Mouse (Mus musculus) embryo, embryonic 11.5 days (tissue): Measurements from ENCODE around the gene Fbxo31.
A peak's percentile ranks its signal among the peaks of the same experiment; 100 is the strongest.

Source experiments
- DNase-seq: peaks from one replicate; pipeline ENCODE4 v3.0.0-alpha.2; 2012; ENCODE audit warnings: low read depth, low spot score

The Fbxo31 gene

DNA sequence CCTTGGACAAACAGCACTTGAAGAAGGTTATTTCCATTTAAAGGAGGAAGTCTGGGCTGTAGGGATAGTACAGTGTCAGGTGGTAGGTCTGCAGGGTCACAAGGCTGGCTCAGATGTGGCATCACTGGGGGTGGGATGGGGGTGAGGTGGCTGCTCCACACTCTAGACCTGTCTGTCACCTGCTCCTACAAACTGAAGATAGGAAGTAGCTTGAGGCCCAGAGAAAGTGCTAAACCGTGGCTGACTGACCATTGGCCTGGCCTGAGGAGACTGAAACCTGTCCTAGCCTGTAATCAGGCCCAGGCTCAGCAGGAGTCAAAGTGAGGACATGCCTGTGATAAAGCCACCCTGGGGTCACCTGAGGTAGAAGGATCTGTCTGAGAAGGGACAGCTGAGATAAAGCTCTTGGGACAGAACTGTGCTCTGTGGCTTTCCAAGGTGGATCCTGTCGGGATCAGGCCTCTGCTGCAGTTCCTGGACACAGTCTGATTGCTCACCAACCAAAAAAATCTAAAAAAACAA, 10.7 kb upstream of the Fbxo31 start:
- no peak for DNase-seq

GRCm38 (mm10) chr8:121588750-121589149, 10.1 kb upstream of the Fbxo31 start:
- DNase-seq = no peak

GRCm38 (mm10) chr8:121585159-121585825, 6.7 kb upstream of the Fbxo31 start:
- peak; percentile 98 for DNase-seq

DNA sequence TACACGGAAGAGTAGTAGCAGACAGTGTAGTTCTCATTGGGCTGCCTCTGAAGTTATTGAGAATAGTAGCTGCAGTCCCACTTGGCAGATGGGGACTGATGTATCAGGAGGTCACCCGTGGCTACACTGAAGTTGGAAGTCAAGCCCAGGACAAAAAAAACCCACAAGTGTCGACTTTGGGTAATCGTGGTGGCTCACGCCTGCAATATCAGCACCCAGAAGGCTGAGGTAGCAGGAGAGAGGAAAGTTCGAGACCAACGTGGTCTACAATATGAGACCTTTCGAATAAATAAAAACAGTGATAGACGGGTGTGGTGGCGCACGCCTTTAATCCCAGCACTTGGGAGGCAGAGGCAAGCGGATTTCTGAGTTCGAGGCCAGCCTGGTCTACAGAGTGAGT, 6.1 kb upstream of the Fbxo31 start:
- DNase-seq = no peak

- DNase-seq = no peak
These were observed 5.0 kb upstream of the Fbxo31 start for GRCm38 (mm10) chr8:121583653-121584052.

GRCm38 (mm10) chr8:121580465-121580864, 1.9 kb upstream of the Fbxo31 start:
- no peak for DNase-seq

- no peak for DNase-seq
These were observed 593 bp downstream of the Fbxo31 start for GRCm38 (mm10) chr8:121577751-121578675.

DNA sequence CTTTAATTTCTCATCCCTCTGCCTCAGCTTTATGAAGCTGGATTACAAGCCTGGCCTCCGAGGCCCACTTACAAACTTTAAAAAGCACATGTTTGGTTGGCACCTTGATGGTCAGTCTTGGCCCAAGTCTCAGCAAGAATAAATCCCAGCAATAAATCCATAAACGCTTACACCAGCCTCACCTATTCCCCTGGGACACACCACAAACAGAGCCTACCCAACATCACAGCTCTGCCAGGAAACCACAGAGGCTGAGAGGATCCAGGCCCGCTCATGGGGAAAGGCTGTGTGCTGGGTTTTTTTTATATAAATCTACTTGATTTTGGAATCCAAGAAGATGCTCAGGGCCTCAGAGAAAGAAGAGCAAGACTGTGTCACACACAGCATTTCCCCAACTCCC, 2.9 kb downstream of the Fbxo31 start:
- DNase-seq = no peak

DNA sequence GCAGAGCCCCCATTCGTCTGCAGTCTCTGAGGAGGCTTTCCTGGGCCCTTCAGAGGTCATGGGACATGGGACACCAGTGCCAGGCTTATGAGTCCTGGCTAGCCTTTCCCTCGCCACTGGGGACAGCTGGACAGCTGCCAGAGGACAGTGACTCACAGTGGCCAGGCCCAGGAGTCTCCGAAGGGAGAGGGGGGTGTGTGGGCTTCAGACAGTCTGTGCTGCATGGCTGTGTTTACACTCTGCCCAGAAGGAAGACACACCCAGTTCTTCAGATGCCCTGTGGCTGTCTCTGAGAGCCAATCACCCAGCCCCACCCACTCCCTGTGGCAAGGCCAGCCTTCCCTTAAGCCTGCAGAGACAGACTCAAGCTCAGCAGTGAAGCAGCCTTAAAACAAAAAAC, 5.3 kb downstream of the Fbxo31 start:
- DNase-seq = no peak

GRCm38 (mm10) chr8:121572121-121572520, 6.5 kb downstream of the Fbxo31 start:
- no peak for DNase-seq

- DNase-seq = no peak
These were observed 7.8 kb downstream of the Fbxo31 start for GRCm38 (mm10) chr8:121570801-121571200.

GRCm38 (mm10) chr8:121570335-121570734, 8.3 kb downstream of the Fbxo31 start:
- no peak for DNase-seq

DNA sequence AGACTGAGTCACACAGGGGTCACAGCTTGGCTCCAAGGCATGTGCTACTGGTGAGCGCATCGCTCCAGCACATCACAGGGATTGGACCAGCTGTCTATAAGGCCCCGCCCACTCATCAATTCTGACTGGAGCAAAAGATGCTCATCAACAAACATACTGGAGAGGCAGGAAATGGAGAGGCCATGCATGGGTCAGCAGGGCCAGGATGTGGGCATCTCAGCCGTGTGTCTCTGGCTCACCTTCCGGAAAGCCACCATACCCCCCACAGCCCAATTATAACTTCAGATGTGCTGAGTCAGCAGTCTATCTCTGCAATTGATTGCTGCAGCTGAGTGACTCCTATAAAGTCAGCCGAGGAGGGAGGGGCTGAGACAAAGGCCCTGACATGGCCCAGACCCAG, 10.3 kb downstream of the Fbxo31 start:
- no peak for DNase-seq

- no peak for DNase-seq
These were observed 14.9 kb downstream of the Fbxo31 start for GRCm38 (mm10) chr8:121563701-121564100.

GRCm38 (mm10) chr8:121562941-121563351, 15.7 kb downstream of the Fbxo31 start:
- no peak for DNase-seq

GRCm38 (mm10) chr8:121561636-121562345, 16.8 kb downstream of the Fbxo31 start:
- no peak for DNase-seq

GRCm38 (mm10) chr8:121560432-121561100, 18.0 kb downstream of the Fbxo31 start:
- DNase-seq = no peak

DNA sequence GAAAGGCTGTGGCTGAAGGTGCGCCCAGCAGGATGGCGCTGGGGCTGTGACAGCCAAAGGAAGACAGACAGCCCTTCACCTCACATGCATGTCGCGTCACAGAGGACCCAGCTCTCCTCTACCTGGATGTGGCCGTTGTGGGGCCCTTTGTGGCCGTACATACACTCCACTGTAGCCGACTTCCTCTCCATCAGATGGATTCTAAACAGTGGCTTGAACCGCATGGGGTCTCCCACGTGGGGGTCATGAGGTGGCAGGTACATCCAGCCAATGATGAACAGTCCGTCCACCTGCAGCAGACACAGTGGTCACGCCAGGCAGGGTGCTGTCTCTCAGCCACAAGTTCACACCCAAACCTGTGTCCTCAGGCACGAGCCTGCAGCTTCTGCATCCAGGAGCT, 18.8 kb downstream of the Fbxo31 start:
- DNase-seq = no peak

- DNase-seq = no peak
These were observed 20.1 kb downstream of the Fbxo31 start for GRCm38 (mm10) chr8:121558538-121558937.

DNA sequence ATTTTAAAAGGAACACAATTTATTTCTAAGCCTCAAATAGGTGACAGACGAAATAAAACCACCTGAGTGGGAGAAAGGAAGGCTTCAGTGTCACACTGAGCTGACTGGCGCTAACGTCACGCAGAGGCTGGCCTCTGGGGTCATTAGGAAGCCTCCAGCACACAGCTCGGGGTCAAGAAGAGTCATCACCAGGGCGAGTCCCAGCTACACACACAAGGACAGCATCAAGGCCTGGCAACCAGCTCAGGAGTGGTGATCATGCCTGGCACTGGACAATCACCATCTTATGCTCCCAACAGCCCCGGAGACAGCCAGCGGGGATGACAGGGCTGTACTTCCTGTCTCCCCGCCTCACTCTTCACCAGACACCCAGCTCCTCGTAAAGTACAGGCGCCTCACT, 20.9 kb downstream of the Fbxo31 start:
- no peak for DNase-seq

DNA sequence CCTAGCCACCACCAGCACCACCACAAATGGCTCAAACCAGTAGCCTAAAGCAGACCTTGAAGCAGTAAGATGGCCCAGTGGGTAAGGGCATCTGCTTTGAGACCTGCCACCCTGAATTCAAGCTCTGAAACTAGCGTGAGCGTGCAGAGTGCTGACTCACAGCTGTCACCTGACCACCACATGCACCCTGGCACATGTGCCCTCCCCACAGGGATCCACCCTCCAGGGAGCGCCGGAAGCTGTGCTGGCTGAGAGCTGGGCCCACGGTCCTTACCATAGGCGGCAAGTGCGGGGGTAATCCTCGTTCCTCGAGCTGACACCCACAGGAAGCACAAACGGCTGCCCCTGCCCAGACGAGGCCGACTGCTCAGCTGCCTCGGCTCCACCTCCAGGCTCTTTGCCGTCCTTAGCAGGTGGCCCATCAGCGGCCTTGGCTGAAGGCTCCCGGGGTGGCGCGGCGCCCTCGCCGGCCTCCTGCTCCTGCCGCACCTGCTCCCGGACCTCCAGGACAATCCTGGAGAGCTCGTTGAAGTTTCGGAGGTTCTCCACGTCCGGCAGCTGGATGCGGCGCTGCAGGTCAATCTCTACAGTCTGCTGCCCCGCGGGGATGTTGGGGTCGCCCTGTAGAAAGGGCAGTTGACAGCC, 24.7 kb downstream of the Fbxo31 start:
- no peak for DNase-seq
